Comparison of ENCODE assay signal across 16 mouse cellular contexts in the genomic region with DNA sequence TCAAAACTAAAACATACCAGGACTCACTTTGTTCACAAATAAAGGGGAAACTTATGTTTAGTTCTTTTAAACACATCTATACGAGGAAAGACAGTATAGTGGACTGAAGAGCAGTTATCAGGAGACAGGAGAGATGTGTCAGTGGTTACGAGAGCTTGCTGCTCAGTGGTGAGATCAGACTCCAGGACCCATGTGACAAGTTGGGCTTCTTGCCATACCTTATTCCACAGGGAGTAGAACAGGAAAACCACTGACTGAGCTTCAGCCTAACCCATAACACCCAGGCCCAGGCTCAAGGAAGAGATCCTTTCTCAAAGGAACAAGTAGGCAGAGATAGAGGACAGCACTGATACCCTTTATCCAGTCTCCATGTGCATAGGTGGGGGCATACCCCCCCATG.
A peak's percentile ranks its signal among the peaks of the same experiment; 100 is the strongest.
DNase-seq lines count a peak whose midpoint lies in the region; ATAC-seq and TF ChIP-seq lines count a peak whose summit lies in the region.
"Had no signal": no experiment of that assay in that cellular context is flagged by ENCODE, and none has a peak within 500 bp of the region (broad histone marks: within the 10 kb centered on the region; RNA-seq: fewer than 3 reads in every experiment).

No protein-coding gene starts in this region.

- H3K4me1 ChIP-seq in kidney, adult 2 months (ENCODE audit: control insufficient read depth, insufficient read depth, low read length): no peaks in the 10 kb centered on the region
- no peaks in the 10 kb centered on the region for H3K4me1 ChIP-seq in kidney, embryonic 14.5 days (ENCODE audit: control insufficient read depth, insufficient read depth, low read length)
- no peaks in the 10 kb centered on the region for H3K4me1 ChIP-seq in kidney, embryonic 16.5 days (ENCODE audit: insufficient read depth, low read length)
- H3K4me1 ChIP-seq: embryonic facial prominence, embryonic 12.5 days; hindbrain, embryonic 10.5 days; limb, embryonic 10.5 days; liver, embryonic 12.5 days; midbrain, embryonic 13.5 days had no signal

- TF ChIP-seq CTCF in kidney, adult 2 months (conservative IDR thresholded peaks at IDR 0.05; ENCODE audit: insufficient read depth, insufficient read length, low read depth, low read length): no peak

- peak; percentile 64 for DNase-seq in adrenal gland, postnatal 10 days
- no peak for DNase-seq in adrenal gland, adult 8-10 months
- DNase-seq in kidney, adult 2 months: peak; percentile 57
- DNase-seq in adipocyte (ENCODE audit: low spot score): peak; percentile 52
- no peak for DNase-seq in layer of hippocampus, adult 18-20 months (ENCODE audit: low spot score in 2 of 2)
- no peak for DNase-seq in testis, postnatal 10 days (ENCODE audit: low spot score)
- DNase-seq: cerebellum, postnatal 14 days had no signal

- no peak overlapping the region for H3K4me3 ChIP-seq in kidney, adult 2 months (ENCODE audit: insufficient read depth, low read depth, low read length)
- H3K4me3 ChIP-seq in kidney, embryonic 14.5 days (ENCODE audit: low read length): no peak overlapping the region
- H3K4me3 ChIP-seq in kidney, embryonic 16.5 days (ENCODE audit: low read length): no peak overlapping the region
- H3K4me3 ChIP-seq: embryonic facial prominence, embryonic 12.5 days; hindbrain, embryonic 10.5 days; limb, embryonic 10.5 days; liver, embryonic 12.5 days; midbrain, embryonic 13.5 days had no signal

- no peaks in the 10 kb centered on the region for H3K27me3 ChIP-seq in kidney, adult 2 months (replicated peaks; ENCODE audit: control insufficient read depth, insufficient read depth, low read length)
- no peaks in the 10 kb centered on the region for H3K27me3 ChIP-seq in kidney, embryonic 14.5 days (ENCODE audit: control insufficient read depth, insufficient read depth, low read length)
- no peaks in the 10 kb centered on the region for H3K27me3 ChIP-seq in kidney, embryonic 16.5 days (ENCODE audit: insufficient read depth, low read length)
- H3K27me3 ChIP-seq: embryonic facial prominence, embryonic 12.5 days; liver, embryonic 12.5 days; midbrain, embryonic 13.5 days had no signal

- no peak overlapping the region for H3K9ac ChIP-seq in kidney, embryonic 14.5 days (ENCODE audit: low read depth, low read length)
- H3K9ac ChIP-seq in kidney, embryonic 16.5 days (replicated peaks; ENCODE audit: low read length): no peak overlapping the region
- H3K9ac ChIP-seq: embryonic facial prominence, embryonic 12.5 days; liver, embryonic 12.5 days; midbrain, embryonic 13.5 days had no signal

- H3K4me2 ChIP-seq in kidney, embryonic 14.5 days (replicated peaks; ENCODE audit: low read depth, low read length): no peak overlapping the region
- no peak overlapping the region for H3K4me2 ChIP-seq in kidney, embryonic 16.5 days (replicated peaks; ENCODE audit: low read depth, low read length)
- H3K4me2 ChIP-seq: embryonic facial prominence, embryonic 12.5 days; liver, embryonic 12.5 days; midbrain, embryonic 13.5 days had no signal

- no peak for TF ChIP-seq POLR2A in kidney, adult 2 months (IDR thresholded peaks at IDR 0.05; ENCODE audit: low read depth, low read length)

- WGBS in kidney, adult 2 months: 52% methylated on average over 2 of the region's 2 CpGs
- WGBS in kidney, embryonic 14.5 days: 71% methylated on average over 2 of the region's 2 CpGs
- 66% methylated on average over 2 of the region's 2 CpGs for WGBS in kidney, embryonic 16.5 days

- no peaks in the 10 kb centered on the region for H3K36me3 ChIP-seq in kidney, adult 2 months (ENCODE audit: control insufficient read depth, insufficient read depth, low read length)
- H3K36me3 ChIP-seq in kidney, embryonic 14.5 days (ENCODE audit: control insufficient read depth, insufficient read depth, low read length): no peaks in the 10 kb centered on the region
- no peaks in the 10 kb centered on the region for H3K36me3 ChIP-seq in kidney, embryonic 16.5 days (ENCODE audit: insufficient read depth, low read length)
- H3K36me3 ChIP-seq: embryonic facial prominence, embryonic 12.5 days; hindbrain, embryonic 10.5 days; limb, embryonic 10.5 days; liver, embryonic 12.5 days; midbrain, embryonic 13.5 days had no signal

- H3K27ac ChIP-seq in kidney, adult 2 months (ENCODE audit: insufficient read depth, low read depth, low read length): no peak overlapping the region
- no peak overlapping the region for H3K27ac ChIP-seq in kidney, embryonic 14.5 days (ENCODE audit: low read depth, low read length)
- no peak overlapping the region for H3K27ac ChIP-seq in kidney, embryonic 16.5 days (ENCODE audit: low read length)
- H3K27ac ChIP-seq: embryonic facial prominence, embryonic 12.5 days; hindbrain, embryonic 10.5 days; limb, embryonic 10.5 days; liver, embryonic 12.5 days; macrophage; midbrain, embryonic 13.5 days had no signal

- no peak for ATAC-seq in kidney, embryonic 14.5 days (ENCODE audit: low FRiP score, low TSS enrichment)
- 0 out of 2 replicates have a peak, but pooled peaks have one; percentile 46 for ATAC-seq in kidney, embryonic 16.5 days (ENCODE audit: low FRiP score, low TSS enrichment)
- ATAC-seq: inflammation-experienced regulatory T-cells, adult 6 months; liver, embryonic 12.5 days; midbrain, embryonic 13.5 days had no signal

- H3K9me3 ChIP-seq in kidney, embryonic 14.5 days (ENCODE audit: control insufficient read depth, low read length): 0 out of 2 replicates have a peak, but pooled peaks cover 3% of the 10 kb centered on the region
- no peaks in the 10 kb centered on the region for H3K9me3 ChIP-seq in kidney, embryonic 16.5 days (ENCODE audit: low read length)
- H3K9me3 ChIP-seq: embryonic facial prominence, embryonic 12.5 days; hindbrain, embryonic 10.5 days; limb, embryonic 10.5 days; liver, embryonic 12.5 days; midbrain, embryonic 13.5 days had no signal

Comparison
In these comparisons a context has a peak if more than half of its experiments do, and no peak if none do; other contexts are left out.
1. DNase-seq: peak in adrenal gland, postnatal 10 days (single experiment), kidney, adult 2 months (single experiment) and adipocyte (single experiment); none in adrenal gland, adult 8-10 months (single experiment), layer of hippocampus, adult 18-20 months (0 of 2) and testis, postnatal 10 days (single experiment).